Mouse (Mus musculus): ENCODE results near the gene Rhag.
A peak's percentile ranks its signal among the peaks of the same experiment; 100 is the strongest.

GRCm38 (mm10) chr17:40882172-40882571 lies 71.2 kb downstream of the Rhag start:
- TF ChIP-seq MAFK (IDR thresholded peaks at IDR 0.05; ENCODE audit: borderline replicate concordance, low read depth, low read length) (no peak; the same call in 1 of the 2 replicates), TCF12 (IDR thresholded peaks at IDR 0.05; ENCODE audit: low read depth, low read length) (peak; percentile 64), MXI1 (IDR thresholded peaks at IDR 0.05; ENCODE audit: low read depth, low read length) (peak; percentile 39; the same call in 1 of the 2 replicates)

Measured in MEL (cell line).